Mouse (Mus musculus) lung, postnatal 0 days (tissue): ENCODE measurements around the gene Flywch2.

Source experiments
- CTCF ChIP-seq: IDR thresholded peaks from 2 replicates; pipeline ENCODE4 v1.5.1; 2016; ENCODE audit warnings: antibody characterized with exemption, mild to moderate bottlenecking
- EP300 ChIP-seq: IDR thresholded peaks from 2 replicates; pipeline ENCODE4 v1.6.1; 2016; ENCODE audit warnings: antibody characterized with exemption, mild to moderate bottlenecking, control low read depth

- no peak for TF ChIP-seq EP300
- TF ChIP-seq CTCF, result no peak
These were observed 41.8 kb downstream of the Flywch2 start for GRCm38 (mm10) chr17:23744076-23744475.
